Mouse (Mus musculus) heart, adult 2 months (tissue): ENCODE measurements around the gene Pam. TPM values are rescaled to one million over a fixed set of nuclear protein-coding genes. Genes with fewer than 3 reads are reported as not detected.
"Not testable (repeated sequence)": the region's sequence is repeated elsewhere in the genome, so short reads cannot be mapped to it uniquely, and the experiment has no call there.

Source experiments
- DNase-seq, 2 experiments: peaks; one replicate each; pipeline ENCODE4 v3.0.0; 2021
- H3K27ac ChIP-seq: fragments of 200-600 bp; 2 replicates; pipeline ENCODE4 v1.8.1; 2022
- H3K27me3 ChIP-seq: fragments of 200-500 bp; 2 replicates; pipeline ENCODE4 v1.6.1; 2012; ENCODE audit warnings: mild to moderate bottlenecking, low read length, inconsistent platforms, mixed read lengths; ENCODE audit not compliant: control insufficient read depth, insufficient read depth
- H3K36me3 ChIP-seq: fragments of 200-500 bp; 2 replicates; pipeline ENCODE4 v1.6.1; 2012; ENCODE audit warnings: low read length, inconsistent platforms; ENCODE audit not compliant: control insufficient read depth, insufficient read depth
- H3K4me1 ChIP-seq: fragments of 200-500 bp; 2 replicates; pipeline ENCODE4 v1.6.1; 2011; ENCODE audit warnings: low read length; ENCODE audit not compliant: control insufficient read depth, insufficient read depth
- H3K4me3 ChIP-seq: fragments of 200-600 bp; 2 replicates; pipeline ENCODE4 v1.8.1; 2022
- H3K79me2 ChIP-seq: fragments of 200-500 bp; replicated peaks from 2 replicates; pipeline ENCODE4 v1.6.1; 2012; ENCODE audit warnings: mild to moderate bottlenecking, inconsistent platforms, low read length, moderate library complexity, mixed read lengths; ENCODE audit not compliant: control insufficient read depth, insufficient read depth
- H3K9ac ChIP-seq: fragments of 200-500 bp; 2 replicates; pipeline ENCODE4 v1.6.1; 2012; ENCODE audit warnings: low read depth, mild to moderate bottlenecking, control low read depth, inconsistent platforms, low read length, mixed read lengths
- CTCF ChIP-seq: fragments of 200-600 bp; IDR thresholded peaks from 2 replicates; pipeline ENCODE4 v1.8.1; 2022; ENCODE audit warnings: antibody characterized with exemption, mild to moderate bottlenecking, moderate library complexity
- EP300 ChIP-seq: fragments of 200-500 bp; IDR thresholded peaks from 2 replicates; pipeline ENCODE4 v1.6.1; 2011; ENCODE audit warnings: low read depth, low read length, control low read depth; ENCODE audit not compliant: insufficient read depth
- POLR2A ChIP-seq: fragments of 200-500 bp; IDR thresholded peaks from 2 replicates; pipeline ENCODE4 v1.6.1; 2011; ENCODE audit warnings: mild to moderate bottlenecking, low read depth, low read length, control low read depth; ENCODE audit not compliant: insufficient read depth
- WGBS: fragments of 180-500 bp; shearing (Covaris S2); methylation state at CpG from one replicate; pipeline ENCODE4 v1.1.7; 2018; 5-methylcytosine and 5-hydroxymethylcytosine counted together
- intact Hi-C: fragments of 180-260 bp; cut with DNase I; formaldehyde crosslinking; loops from one replicate; pipeline ENCODE4 v1.15.1; 2025
- polyA plus RNA-seq: library from polyadenylated mRNA; depleted of rRNA; stranded (reverse); fragments of >200 nt; gene quantifications from 2 replicates; pipeline ENCODE4 v1.2.3, GENCODE M21; 2012
- total RNA-seq, 2 experiments: library from RNA; stranded (reverse); gene quantifications; 2 replicates each; pipeline ENCODE4 v1.2.3; 2021

The Pam gene
- total and polyA plus RNA-seq, 3 experiments = 313 to 641 (median 593) TPM

DNA sequence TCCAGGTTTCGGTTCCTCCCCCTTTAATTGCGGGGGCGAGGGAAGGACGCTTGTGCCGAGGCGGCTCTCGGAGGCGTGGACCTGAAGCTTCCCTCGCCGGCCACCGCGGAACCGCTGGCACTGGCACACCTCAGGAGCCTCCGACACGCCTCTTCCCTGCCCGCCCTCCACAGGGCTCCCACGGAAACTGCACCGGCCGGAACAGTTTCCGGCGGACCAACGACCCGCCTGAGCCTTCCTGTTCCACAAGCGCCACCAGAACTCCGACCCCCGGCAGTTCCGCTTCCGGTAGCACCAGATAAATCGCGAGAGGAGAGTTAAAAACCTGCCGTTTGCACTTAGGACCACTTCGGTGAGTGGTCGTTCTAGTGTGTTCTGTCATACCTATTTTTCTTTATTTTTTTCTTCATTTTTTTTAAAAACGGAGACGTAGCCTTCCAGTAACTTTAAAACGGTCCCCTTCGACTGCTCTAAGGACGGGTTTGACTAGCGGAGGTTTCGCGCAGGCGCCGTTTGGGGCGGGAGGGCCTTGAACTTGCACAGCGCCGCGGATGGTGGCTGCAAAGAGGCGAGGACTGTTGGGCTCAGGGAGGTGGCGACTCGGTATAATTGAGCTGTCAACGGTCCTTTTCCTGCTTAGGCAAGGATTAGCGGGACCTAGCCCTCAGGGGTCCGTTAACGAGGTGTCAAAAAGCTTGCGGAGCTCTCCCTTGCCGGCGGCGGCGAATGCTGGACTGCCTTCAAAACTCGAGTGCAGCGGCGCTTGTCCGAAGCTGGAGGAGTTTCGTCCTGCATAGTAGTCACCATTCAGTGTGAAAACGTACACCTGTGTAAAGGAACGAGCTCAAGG, 325.3 kb downstream of the Pam start, which contains the start of the genes Gin1 and Ppip5k2:
Gene Gin1 (plus strand): TSS at position 269 of the 850 bp plus-strand sequence.
Gene Ppip5k2 (minus strand): TSS at position 508 of the 850 bp plus-strand sequence.
- H3K27me3 ChIP-seq = no peaks in the 10 kb centered on the region
- H3K79me2 ChIP-seq = no peaks in the 10 kb centered on the region
- peak within 1 kb of the TSS; percentile 94 for H3K9ac ChIP-seq
- TF ChIP-seq EP300 = peak; percentile 79; the same call in 1 of the 2 replicates
- peak; percentile 77 for TF ChIP-seq POLR2A
- TF ChIP-seq CTCF = peak; percentile 60
- H3K4me1 ChIP-seq = no peaks in the 10 kb centered on the region; the same call in 1 of the 2 replicates
- DNase-seq = peak; percentile 94 to 95
- intact Hi-C loops = loop anchor here (1.0 to 5.0 kb wide), 2 partner anchors 108 to 325 kb away; partner anchors contain the start of genes D1Ertd622e and Pam
- peak within 1 kb of the TSS; percentile 94 for H3K27ac ChIP-seq
- under 1% methylated on average over 66 of the region's 66 CpGs for WGBS
- H3K4me3 ChIP-seq = peak within 1 kb of the TSS; percentile 79
- H3K36me3 ChIP-seq = no peaks in the 10 kb centered on the region; the same call in none of the 2 replicates

DNA sequence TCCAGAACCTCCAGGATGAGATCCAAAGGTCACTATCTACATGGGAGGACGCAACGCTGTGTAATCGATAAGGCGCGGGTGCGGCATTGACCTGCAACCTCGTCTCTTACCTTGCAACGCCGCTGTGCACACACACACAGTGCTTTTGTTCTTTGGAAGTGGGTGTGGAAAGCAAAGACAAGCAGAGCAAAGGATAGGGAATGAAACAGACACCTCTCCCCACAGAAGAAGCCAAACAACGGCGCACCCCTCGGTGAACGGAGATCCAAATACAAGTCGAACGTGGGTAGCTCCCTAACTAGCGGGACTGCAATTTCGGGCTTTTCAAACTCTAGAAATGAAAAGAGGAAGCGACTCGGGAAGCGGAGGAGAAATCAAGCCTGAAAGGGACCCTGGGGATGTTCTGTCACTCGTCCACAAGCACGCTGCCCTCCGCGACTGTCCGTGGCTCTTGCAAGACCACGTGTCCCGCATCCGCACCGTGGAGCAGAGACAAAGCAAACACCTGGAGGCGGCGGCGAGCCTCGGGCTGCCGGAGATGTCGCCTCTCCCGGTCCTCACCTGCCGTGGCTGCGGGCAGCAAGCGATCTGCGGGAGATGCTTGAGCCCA, 326.0 kb downstream of the Pam start:
- no peaks in the 10 kb centered on the region; the same call in none of the 2 replicates for H3K36me3 ChIP-seq
- no peaks in the 10 kb centered on the region for H3K27me3 ChIP-seq
- H3K9ac ChIP-seq = peak overlapping the region; percentile 78
- WGBS = under 1% methylated on average over 40 of the region's 40 CpGs
- peak overlapping the region; percentile 79 for H3K4me3 ChIP-seq
- H3K27ac ChIP-seq = peak overlapping the region; percentile 94
- peak; percentile 42 to 48 for DNase-seq
- intact Hi-C loops = loop anchor here (5.0 kb wide), 1 partner anchor 107 kb away; the partner anchor contains the start of gene D1Ertd622e
- H3K79me2 ChIP-seq = no peaks in the 10 kb centered on the region
- no peaks in the 10 kb centered on the region; the same call in 1 of the 2 replicates for H3K4me1 ChIP-seq
- TF ChIP-seq CTCF (no peak), EP300 (no peak), POLR2A (no peak)

DNA sequence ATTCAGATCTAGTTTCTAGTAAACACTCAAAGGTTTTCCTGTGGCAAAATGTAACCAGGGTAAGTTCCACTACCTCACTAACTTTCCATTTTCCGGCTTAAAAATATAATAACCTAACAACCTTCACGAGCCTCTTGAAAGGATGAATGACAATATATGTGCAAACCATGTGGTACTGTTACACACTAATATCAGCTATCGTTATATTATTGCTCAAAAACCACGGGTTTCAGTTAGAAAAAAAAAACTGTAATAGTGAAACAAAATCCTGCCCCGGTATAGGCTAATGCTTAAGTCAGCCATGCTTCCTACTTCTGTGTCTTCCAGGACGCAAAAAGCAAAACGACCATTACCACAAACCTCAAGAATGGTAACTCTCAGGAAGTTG, 326.5 kb downstream of the Pam start:
- Histone ChIP-seq H3K4me1 (no peaks in the 10 kb centered on the region; the same call in 1 of the 2 replicates), H3K27ac (peak overlapping the region; percentile 94), H3K4me3 (peak overlapping the region; percentile 79), H3K27me3 (no peaks in the 10 kb centered on the region), H3K79me2 (no peaks in the 10 kb centered on the region; the same call in 1 of the 2 replicates), H3K9ac (peak overlapping the region; percentile 78), H3K36me3 (no peaks in the 10 kb centered on the region; the same call in none of the 2 replicates)
- intact Hi-C loops = loop anchor here (5.0 kb wide), 1 partner anchor 107 kb away; the partner anchor contains the start of gene D1Ertd622e
- 3% methylated on average over 7 of the region's 7 CpGs for WGBS
- TF ChIP-seq POLR2A (no peak), CTCF (no peak), EP300 (no peak)
- DNase-seq = no peak

DNA sequence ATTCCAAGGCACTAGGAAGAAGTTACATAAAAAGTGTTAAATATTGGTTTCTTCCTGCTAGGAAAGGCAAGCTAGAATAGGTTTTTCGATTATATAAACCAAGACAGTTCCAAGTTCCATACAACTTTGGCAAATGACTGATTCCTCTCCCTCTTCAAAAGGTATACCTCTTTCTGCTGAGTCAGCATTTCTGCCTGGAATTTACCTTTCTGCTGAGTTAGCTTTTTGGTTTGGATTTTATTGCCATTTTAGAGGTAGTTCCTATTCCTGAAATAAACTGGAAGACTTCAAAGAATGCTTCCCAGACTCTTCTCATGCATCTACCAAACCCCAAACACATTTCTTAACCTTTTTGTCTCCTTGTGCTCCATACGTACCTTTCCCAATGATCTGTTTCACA, 327.4 kb downstream of the Pam start:
- WGBS = 69% methylated on average over 2 of the region's 2 CpGs
- intact Hi-C loops = loop anchor here (5.0 kb wide), 1 partner anchor 106 kb away; the partner anchor contains the start of gene D1Ertd622e
- H3K9ac ChIP-seq = no peak overlapping the region

DNA sequence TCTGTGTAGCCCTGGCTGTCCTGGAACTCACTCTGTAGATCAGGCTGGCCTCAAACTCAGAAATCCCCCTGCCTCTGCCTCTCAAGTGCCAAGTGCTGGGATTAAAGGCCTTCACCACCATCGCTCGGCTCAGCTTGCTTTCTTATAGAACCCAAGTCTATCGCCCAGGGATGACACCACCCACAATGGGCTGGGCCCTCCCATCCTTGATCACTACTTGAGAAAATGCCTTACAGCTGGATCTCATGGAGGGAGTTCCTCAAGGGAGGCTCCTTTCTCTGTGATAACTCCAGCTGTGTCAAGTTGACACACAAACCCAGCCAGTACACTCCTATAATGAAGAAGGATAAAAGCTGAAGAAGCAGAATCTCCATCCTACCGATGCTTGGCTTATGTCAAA, 329.7 kb downstream of the Pam start:
- H3K27me3 ChIP-seq, H3K9ac ChIP-seq, H3K4me1 ChIP-seq, DNase-seq, H3K4me3 ChIP-seq, H3K79me2 ChIP-seq, H3K36me3 ChIP-seq, H3K27ac ChIP-seq: not testable (repeated sequence)
- intact Hi-C loops = loop anchor here (5.0 kb wide), 1 partner anchor 103 kb away; the partner anchor contains the start of gene D1Ertd622e
- 64% methylated on average over 4 of the region's 4 CpGs for WGBS

More for the DNA sequence above, 327.4 kb downstream of the Pam start:
- no peaks in the 10 kb centered on the region; the same call in 1 of the 2 replicates for H3K79me2 ChIP-seq
- no peaks in the 10 kb centered on the region for H3K27me3 ChIP-seq
- DNase-seq = no peak
- H3K4me1 ChIP-seq = no peaks in the 10 kb centered on the region; the same call in 1 of the 2 replicates
- TF ChIP-seq CTCF (no peak), EP300 (no peak), POLR2A (no peak)
- peak overlapping the region; percentile 94 for H3K27ac ChIP-seq
- peak overlapping the region; percentile 79 for H3K4me3 ChIP-seq
- H3K36me3 ChIP-seq = no peaks in the 10 kb centered on the region; the same call in none of the 2 replicates
